In the genomic region with DNA sequence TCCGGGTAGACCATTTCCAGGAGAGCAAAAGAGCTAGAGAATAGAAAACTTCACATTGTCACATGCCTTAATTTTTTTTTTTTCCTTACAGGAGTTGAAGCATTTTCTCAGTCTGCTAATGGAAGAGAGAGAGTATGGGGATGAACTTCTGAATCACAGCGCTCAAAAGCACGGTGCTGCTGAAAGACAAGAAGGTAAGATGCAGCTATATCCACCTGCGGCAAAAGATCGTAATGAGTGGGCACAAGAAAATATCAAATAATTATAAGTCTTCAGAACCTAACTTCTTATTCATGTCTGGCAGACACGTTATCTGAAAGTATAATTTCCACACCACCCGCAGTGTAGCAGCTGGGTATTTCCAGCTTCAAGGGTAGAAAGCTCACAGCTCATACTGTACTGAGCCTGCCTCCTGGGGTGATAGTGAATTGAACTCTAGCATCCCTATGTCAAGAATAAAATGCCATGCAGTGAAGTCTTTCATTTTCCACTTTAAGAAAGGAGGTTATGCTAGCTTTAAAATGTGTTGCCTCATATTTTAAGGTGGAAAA, we compare ENCODE assay signal across 13 mouse cellular contexts.
"Had no signal": no experiment of that assay in that cellular context is flagged by ENCODE, and none has a peak within 500 bp of the region (broad histone marks: within the 10 kb centered on the region; RNA-seq: fewer than 3 reads in every experiment).

No protein-coding gene starts in this region.

- H3K9ac ChIP-seq: liver, embryonic 14.5 days; lung, embryonic 14.5 days; midbrain, embryonic 12.5 days; neural tube, embryonic 12.5 days; stomach, embryonic 15.5 days had no signal

- H3K9me3 ChIP-seq: midbrain, embryonic 12.5 days; neural tube, embryonic 12.5 days; stomach, embryonic 15.5 days had no signal

- H3K4me1 ChIP-seq: midbrain, embryonic 12.5 days; neural tube, embryonic 12.5 days; stomach, embryonic 15.5 days had no signal

- H3K36me3 ChIP-seq: midbrain, embryonic 12.5 days; neural tube, embryonic 12.5 days; stomach, embryonic 15.5 days had no signal

- DNase-seq: lung, adult 18-20 months; lung, embryonic 14.5 days; lung, postnatal 10 days; lung, postnatal 4 days; right cerebral cortex, postnatal 14 days; thymus, adult 2 months; thymus, postnatal 25 days; thymus, postnatal 4 days had no signal

- H3K4me2 ChIP-seq: lung, embryonic 14.5 days; midbrain, embryonic 12.5 days; neural tube, embryonic 12.5 days; stomach, embryonic 15.5 days had no signal

- H3K27ac ChIP-seq: liver, embryonic 14.5 days; midbrain, embryonic 12.5 days; neural tube, embryonic 12.5 days; stomach, embryonic 15.5 days; stomach, postnatal 0 days had no signal

- H3K4me3 ChIP-seq: midbrain, embryonic 12.5 days; neural tube, embryonic 12.5 days; stomach, embryonic 15.5 days had no signal

- H3K27me3 ChIP-seq: midbrain, embryonic 12.5 days; neural tube, embryonic 12.5 days; stomach, embryonic 15.5 days had no signal
